Mouse (Mus musculus) myocyte (in vitro differentiated cells): ENCODE measurements around the gene Kcnmb3. TPM values are rescaled to one million over a fixed set of nuclear protein-coding genes. Genes with fewer than 3 reads are reported as not detected.

Source experiments
- H3K27me3 ChIP-seq: one replicate; pipeline ENCODE4 v1.6.1; 2011; ENCODE audit not compliant: control insufficient read depth, insufficient read depth, insufficient read length
- H3K36me3 ChIP-seq: one replicate; pipeline ENCODE4 v1.6.1; 2011; ENCODE audit not compliant: control insufficient read depth, insufficient read depth
- H3K4me2 ChIP-seq: one replicate; pipeline ENCODE4 v1.6.1; 2011; ENCODE audit warnings: low read depth, control low read depth
- H3K4me3 ChIP-seq: one replicate; pipeline ENCODE4 v1.5.1; 2011; ENCODE audit warnings: mild to moderate bottlenecking, control low read depth, moderate library complexity
- H3K79me2 ChIP-seq: one replicate; pipeline ENCODE4 v1.6.1; 2011; ENCODE audit not compliant: control insufficient read depth, insufficient read depth
- H3ac ChIP-seq: one replicate; pipeline ENCODE4 v1.6.1; 2011; ENCODE audit not compliant: control insufficient read depth, insufficient read length
- CEBPB ChIP-seq: IDR thresholded peaks from 2 replicates; pipeline ENCODE4 v1.6.1; 2011; ENCODE audit warnings: mild to moderate bottlenecking, moderate library complexity; ENCODE audit not compliant: poor library complexity, insufficient read depth, severe bottlenecking
- E2F4 ChIP-seq: IDR thresholded peaks from one replicate; pipeline ENCODE4 v1.6.1; 2011; ENCODE audit warnings: mild to moderate bottlenecking, control low read depth, moderate library complexity; ENCODE audit not compliant: insufficient read depth
- MAX ChIP-seq: IDR thresholded peaks from one replicate; pipeline ENCODE4 v1.6.1; 2011; ENCODE audit warnings: low read depth, mild to moderate bottlenecking, control low read depth
- MYOD1 ChIP-seq, 3 experiments: IDR thresholded peaks; one replicate each; pipeline ENCODE4 v1.6.1; 2011; ENCODE audit warnings: control low read depth in 2 of 3, low read depth in 2 of 3, mild to moderate bottlenecking in 2 of 3, moderate library complexity in 1 of 3; ENCODE audit not compliant: insufficient read length in 2 of 3, control insufficient read depth in 1 of 3
- MYOG ChIP-seq, 3 experiments: IDR thresholded peaks; one replicate each; pipeline ENCODE4 v1.6.1; 2011; ENCODE audit warnings: control low read depth in 2 of 3, low read depth in 2 of 3, mild to moderate bottlenecking in 2 of 3; ENCODE audit not compliant: insufficient read length in 2 of 3, control insufficient read depth in 1 of 3, insufficient read depth in 1 of 3
- POLR2A ChIP-seq: IDR thresholded peaks from one replicate; pipeline ENCODE4 v1.6.1; 2011; ENCODE audit warnings: low read depth, mild to moderate bottlenecking, control low read depth, moderate library complexity; ENCODE audit not compliant: insufficient read length
- POLR2AphosphoS2 ChIP-seq: IDR thresholded peaks from one replicate; pipeline ENCODE4 v1.6.1; 2011; ENCODE audit warnings: low read depth, control low read depth; ENCODE audit not compliant: insufficient read length
- REST ChIP-seq: IDR thresholded peaks from one replicate; pipeline ENCODE4 v1.6.1; 2011; ENCODE audit warnings: mild to moderate bottlenecking, control low read depth, moderate library complexity; ENCODE audit not compliant: insufficient read depth, insufficient read length
- SRF ChIP-seq: IDR thresholded peaks from one replicate; pipeline ENCODE4 v1.6.1; 2011; ENCODE audit warnings: low read depth; ENCODE audit not compliant: control insufficient read depth, insufficient read length
- TCF12 ChIP-seq: IDR thresholded peaks from one replicate; pipeline ENCODE4 v1.6.1; 2011; ENCODE audit warnings: mild to moderate bottlenecking, control low read depth; ENCODE audit not compliant: poor library complexity, insufficient read depth, severe bottlenecking
- TCF3 ChIP-seq: IDR thresholded peaks from one replicate; pipeline ENCODE4 v1.6.1; 2011; ENCODE audit warnings: low read depth, control low read depth; ENCODE audit not compliant: insufficient read length
- USF1 ChIP-seq: IDR thresholded peaks from one replicate; pipeline ENCODE4 v1.6.1; 2011; ENCODE audit warnings: low read depth, mild to moderate bottlenecking, control low read depth, moderate library complexity
- polyA plus RNA-seq: library from polyadenylated mRNA; unstranded; fragments of >200 nt; fragmentation: generic; extraction: Trizol; gene quantifications from one replicate; pipeline ENCODE4 v1.2.1, GENCODE M21; 2012; ENCODE audit warnings: missing spikeins

The Kcnmb3 gene
- polyA plus RNA-seq, 1 experiment, result not detected

DNA sequence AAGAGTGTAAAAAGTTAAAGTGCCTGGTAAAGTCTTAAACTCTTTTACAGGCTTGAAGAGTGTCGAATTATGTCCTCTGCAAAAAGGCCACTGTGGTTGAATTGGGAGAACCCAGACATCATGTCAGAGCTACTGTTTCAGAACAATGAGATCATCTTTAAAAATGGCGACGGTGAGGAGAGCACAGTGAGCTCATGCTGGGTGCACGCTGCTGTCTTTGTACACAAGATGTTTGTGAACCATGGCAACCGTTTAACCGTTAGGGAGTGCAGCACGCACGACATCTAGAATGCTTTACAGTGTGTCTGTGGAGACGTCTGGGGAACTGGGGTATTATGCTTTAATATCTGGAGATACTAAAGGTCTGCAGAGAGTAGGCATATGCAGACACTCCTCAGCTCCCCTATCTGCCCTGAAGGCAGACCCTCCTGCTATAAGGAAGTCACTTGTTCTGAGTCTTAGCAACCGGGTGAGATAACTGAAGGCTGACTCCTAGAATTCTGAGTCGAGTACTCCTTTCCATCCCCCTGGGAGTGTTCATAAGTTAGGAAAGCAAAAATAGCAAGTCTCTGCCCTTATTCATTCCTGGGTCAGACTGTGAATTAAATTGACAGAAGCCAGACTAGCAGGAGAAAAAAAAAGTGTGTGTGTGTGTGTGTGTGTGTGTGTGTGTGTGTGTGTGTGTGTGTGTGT is 37.6 kb downstream of the Kcnmb3 start:
- Histone ChIP-seq H3K27me3 (no peaks in the 10 kb centered on the region), H3K79me2 (no peaks in the 10 kb centered on the region), H3K4me3 (no peak overlapping the region), H3ac (no peak overlapping the region), H3K36me3 (peaks cover 53% of the 10 kb centered on the region), H3K4me2 (no peak overlapping the region)
- TF ChIP-seq TCF3 (no peak), POLR2AphosphoS2 (no peak), CEBPB (no peak), USF1 (no peak), TCF12 (no peak), SRF (no peak)

- H3K27me3 ChIP-seq, result no peaks in the 10 kb centered on the region
- peaks cover 59% of the 10 kb centered on the region for H3K36me3 ChIP-seq
- no peak overlapping the region for H3K4me3 ChIP-seq
- no peak overlapping the region for H3ac ChIP-seq
- H3K4me2 ChIP-seq, result no peak overlapping the region
- no peaks in the 10 kb centered on the region for H3K79me2 ChIP-seq
- TF ChIP-seq USF1, result no peak
- TF ChIP-seq MAX, result no peak
- TF ChIP-seq POLR2AphosphoS2, result no peak
- TF ChIP-seq TCF12, result no peak
- no peak for TF ChIP-seq E2F4
- no peak for TF ChIP-seq REST
- no peak for TF ChIP-seq MYOD1 (IDR thresholded peaks at IDR 0.05; ENCODE audit: control insufficient read depth in 1 of 3, insufficient read length in 2 of 3, low read depth in 2 of 3)
- no peak for TF ChIP-seq CEBPB
- TF ChIP-seq TCF3, result no peak
- no peak for TF ChIP-seq MYOG (IDR thresholded peaks at IDR 0.05; ENCODE audit: control insufficient read depth in 1 of 3, insufficient read depth in 1 of 3, insufficient read length in 2 of 3, low read depth in 2 of 3)
- no peak for TF ChIP-seq SRF
- no peak for TF ChIP-seq POLR2A
Observed at GRCm38 (mm10) chr3:32441710-32442109, 50.3 kb downstream of the Kcnmb3 start.

DNA sequence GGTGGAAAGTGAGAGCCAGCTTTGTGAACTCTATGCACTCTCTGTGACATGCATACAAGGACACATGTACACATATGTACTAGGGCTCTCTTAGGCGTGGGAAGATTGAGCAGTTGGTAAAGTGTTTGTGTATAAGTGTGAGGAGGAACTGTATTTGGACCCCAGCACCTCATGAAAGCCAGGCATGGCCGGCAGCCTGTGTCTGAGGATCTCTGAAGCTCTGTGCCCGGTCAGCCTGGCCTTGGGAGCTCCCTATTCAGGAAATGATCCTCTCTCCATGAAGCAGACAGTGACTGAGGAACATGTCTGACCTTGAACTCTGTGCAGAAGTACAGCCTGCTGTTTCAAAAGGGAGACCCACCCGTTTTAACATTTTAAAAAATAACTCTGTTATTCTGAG is 53.3 kb downstream of the Kcnmb3 start:
- Histone ChIP-seq H3K4me2 (no peak overlapping the region), H3K79me2 (peaks cover 18% of the 10 kb centered on the region), H3K36me3 (peaks cover 45% of the 10 kb centered on the region), H3ac (no peak overlapping the region), H3K4me3 (no peak overlapping the region), H3K27me3 (no peaks in the 10 kb centered on the region)
- TF ChIP-seq TCF3 (no peak), E2F4 (no peak), POLR2AphosphoS2 (no peak), CEBPB (no peak), MAX (no peak), MYOD1 (IDR thresholded peaks at IDR 0.05; ENCODE audit: control insufficient read depth in 1 of 3, insufficient read length in 2 of 3, low read depth in 2 of 3) (no peak), TCF12 (no peak), REST (no peak), USF1 (no peak), POLR2A (no peak), SRF (no peak), MYOG (IDR thresholded peaks at IDR 0.05; ENCODE audit: control insufficient read depth in 1 of 3, insufficient read depth in 1 of 3, insufficient read length in 2 of 3, low read depth in 2 of 3) (no peak)

DNA sequence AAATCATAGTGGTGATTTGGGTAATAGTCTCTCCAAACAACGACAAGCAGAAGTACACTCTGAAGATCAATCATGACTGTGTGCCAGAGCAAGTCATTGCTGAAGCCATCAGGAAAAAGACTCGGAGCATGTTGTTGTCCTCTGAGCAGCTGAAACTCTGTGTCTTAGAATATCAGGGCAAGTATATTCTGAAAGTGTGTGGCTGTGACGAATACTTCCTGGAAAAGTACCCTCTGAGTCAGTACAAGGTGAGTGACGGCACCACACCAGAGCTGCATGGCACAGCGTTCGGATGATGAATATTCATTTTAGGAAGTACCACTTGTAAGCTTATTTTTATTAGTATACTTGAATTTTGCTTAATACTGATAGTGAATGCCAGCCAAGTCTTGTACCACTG is 54.2 kb downstream of the Kcnmb3 start:
- H3ac ChIP-seq, result no peak overlapping the region
- no peak for TF ChIP-seq USF1
- no peak for TF ChIP-seq POLR2AphosphoS2
- no peaks in the 10 kb centered on the region for H3K27me3 ChIP-seq
- peaks cover 26% of the 10 kb centered on the region for H3K79me2 ChIP-seq
- H3K36me3 ChIP-seq, result peaks cover 40% of the 10 kb centered on the region
- H3K4me3 ChIP-seq, result no peak overlapping the region
- no peak overlapping the region for H3K4me2 ChIP-seq

DNA sequence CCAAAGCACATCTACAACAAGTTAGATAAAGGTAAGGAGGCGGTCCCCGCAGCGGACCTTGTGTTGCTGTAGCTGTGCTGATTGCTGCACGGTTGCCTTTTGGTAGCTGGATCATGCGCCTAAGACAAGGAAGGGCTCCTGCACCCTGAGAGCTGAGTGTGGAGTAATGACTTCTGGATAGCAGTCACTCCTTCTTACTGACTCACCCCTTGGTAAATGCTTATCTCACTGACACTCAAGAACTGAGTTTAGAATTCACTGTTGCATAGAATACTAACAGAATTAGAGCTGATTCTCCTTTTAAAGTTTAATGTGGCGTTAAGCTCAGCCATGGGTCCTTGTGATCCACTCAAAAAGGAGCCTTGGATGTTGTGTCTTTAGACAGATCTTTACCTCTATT is 54.7 kb downstream of the Kcnmb3 start:
- no peak for TF ChIP-seq POLR2A
- no peak for TF ChIP-seq USF1
- TF ChIP-seq MYOG (IDR thresholded peaks at IDR 0.05; ENCODE audit: control insufficient read depth in 1 of 3, insufficient read depth in 1 of 3, insufficient read length in 2 of 3, low read depth in 2 of 3), result no peak
- TF ChIP-seq POLR2AphosphoS2, result no peak
- no peak for TF ChIP-seq TCF3
- no peak for TF ChIP-seq CEBPB
- TF ChIP-seq E2F4, result no peak
- TF ChIP-seq MYOD1 (IDR thresholded peaks at IDR 0.05; ENCODE audit: control insufficient read depth in 1 of 3, insufficient read length in 2 of 3, low read depth in 2 of 3), result no peak
- no peak for TF ChIP-seq SRF
- no peak for TF ChIP-seq TCF12
- no peak for TF ChIP-seq REST
- no peak for TF ChIP-seq MAX
- H3K36me3 ChIP-seq, result peaks cover 40% of the 10 kb centered on the region
- peaks cover 31% of the 10 kb centered on the region for H3K79me2 ChIP-seq
- no peak overlapping the region for H3ac ChIP-seq
- H3K4me3 ChIP-seq, result no peak overlapping the region
- no peaks in the 10 kb centered on the region for H3K27me3 ChIP-seq
- H3K4me2 ChIP-seq, result no peak overlapping the region
